Comparison of ENCODE assay signal across 1 mouse cellular context in genomic region chr1:180641137-180641517, GRCm38 (mm10).
TF ChIP-seq lines count a peak whose summit lies in the region.

Gene Lin9 (plus strand): TSS chr1:180641150.

TF ChIP-seq in CH12.LX, 34 proteins besides CTCF, POLR2A, EP300 and RAD21 (continued from another document):
- TF ChIP-seq KAT2A (IDR thresholded peaks at IDR 0.05; ENCODE audit: insufficient replicate concordance, low read length) = peak; percentile 71; the same call in 1 of the 2 replicates
- peak; percentile 72 for TF ChIP-seq POLR2AphosphoS2 (IDR thresholded peaks at IDR 0.05; ENCODE audit: low read depth, low read length)
- no peak for TF ChIP-seq SMC3 (IDR thresholded peaks at IDR 0.05; ENCODE audit: low read depth, low read length)
- TF ChIP-seq NRF1 (IDR thresholded peaks at IDR 0.05; ENCODE audit: low read depth, low read length) = peak; percentile 70
- TF ChIP-seq ETS1 (conservative IDR thresholded peaks at IDR 0.05; ENCODE audit: low read depth, low read length) = no peak
- peak; percentile 75 for TF ChIP-seq HCFC1 (IDR thresholded peaks at IDR 0.05; ENCODE audit: low read depth, low read length)
TF ChIP-seq in CH12.LX: peak in this region for 18.
